Mouse (Mus musculus) left cerebral cortex, adult 6 months (tissue): ENCODE results near the gene Vamp3. TPM values are rescaled to one million over a fixed set of nuclear protein-coding genes. Genes with fewer than 3 reads are reported as not detected.

Source experiments
- long read RNA-seq, 2 experiments: library from polyadenylated mRNA; unstranded; transcript quantifications; one replicate each; pipeline ENCODE4 v2.0.0; 2019 to 2020
- polyA plus RNA-seq: library from polyadenylated mRNA; unstranded; fragments of <200 nt; fragmentation: Nextera tagmentation; gene quantifications from 2 replicates; pipeline ENCODE4 v1.2.3, GENCODE M21; 2021

The Vamp3 gene
- 30.3 and 31.6 TPM in 2 replicates for polyA plus RNA-seq
- long read RNA-seq, experiment 1, transcript Vamp3-201 (5 exons, 2,120 nt) = major isoform, 280 of 293 reads
- long read RNA-seq, experiment 1, partial matches to known transcripts = 5 of 293 reads
- long read RNA-seq, experiment 1, other reads (novel, unspliced or antisense) = 8 of 293 reads
- long read RNA-seq, experiment 2, transcript Vamp3-201 (5 exons, 2,120 nt) = major isoform, 42 of 51 reads
- long read RNA-seq, experiment 2, partial matches to known transcripts = 1 of 51 reads
- long read RNA-seq, experiment 2, other reads (novel, unspliced or antisense) = 6 of 51 reads

DNA sequence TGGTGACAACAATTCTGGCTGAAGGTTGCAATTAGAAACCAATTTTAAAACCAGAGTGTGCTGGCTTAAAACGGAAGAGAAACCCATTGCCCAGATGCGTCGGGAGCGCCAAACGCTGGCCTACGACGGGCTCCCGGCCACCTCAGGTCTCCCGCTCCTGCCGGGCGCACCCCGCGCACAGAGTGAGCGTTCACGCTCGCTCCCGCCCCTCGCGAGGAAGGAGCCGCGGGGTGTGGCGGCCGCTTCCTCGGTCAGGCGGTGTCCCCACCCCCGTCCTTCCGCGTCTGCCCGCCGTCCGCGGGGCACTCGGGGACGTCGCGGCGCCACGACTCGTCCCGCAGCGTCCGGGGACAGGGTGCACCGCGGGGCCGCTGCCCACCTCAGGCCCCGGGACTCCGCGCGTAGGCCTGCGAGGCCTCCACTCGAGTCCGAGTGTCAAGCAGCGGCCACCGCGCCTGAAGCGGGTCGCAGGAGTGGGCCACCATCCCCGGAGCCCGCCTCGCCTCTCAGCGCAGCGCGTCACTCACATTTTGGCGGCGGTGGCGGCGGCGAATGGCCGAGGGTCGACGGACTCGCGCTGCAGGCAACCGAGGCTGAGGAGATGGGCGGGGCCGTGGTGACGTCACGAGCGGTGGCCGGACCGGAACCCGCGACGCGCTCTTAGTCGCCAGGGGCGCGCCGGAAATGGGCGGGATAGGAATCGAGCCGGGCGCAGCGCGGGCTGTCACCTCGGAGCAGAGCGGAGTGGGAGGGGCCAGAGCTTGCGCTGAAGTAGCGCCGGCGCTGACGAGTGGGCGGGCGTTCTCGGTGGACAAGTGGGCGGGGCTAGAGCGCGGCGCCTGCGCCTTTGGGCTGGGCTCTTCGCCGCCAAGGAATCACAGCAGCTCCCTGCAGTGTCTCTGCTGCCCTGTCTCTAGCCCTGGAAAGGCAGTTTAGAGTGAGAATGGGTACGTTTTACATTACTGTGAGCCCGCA, at the start of gene Vamp3:
Gene Vamp3 (minus strand): TSS at position 617 of the 975 bp plus-strand sequence.

DNA sequence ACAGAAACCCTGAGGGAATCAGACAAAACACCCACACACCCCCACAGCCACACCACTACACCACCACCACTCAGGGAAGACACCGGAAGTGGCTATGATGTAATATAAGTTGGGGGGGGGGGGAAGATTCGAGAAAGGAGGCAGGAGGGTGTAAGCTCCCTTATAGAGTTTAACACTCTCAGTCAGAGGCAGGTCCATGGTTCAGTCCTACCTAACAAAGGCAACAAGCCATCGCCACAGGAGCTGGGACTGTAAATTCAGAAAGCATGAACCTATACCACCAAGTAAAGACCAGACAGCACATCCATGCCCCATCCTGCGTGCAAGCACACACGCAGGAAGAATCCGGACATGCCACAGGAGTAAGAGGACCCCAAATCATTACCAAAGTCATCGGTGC, 31.5 kb upstream of the Vamp3 start, which contains the start of gene Gm13090:
Gene Gm13090 (plus strand): TSS at position 301 of the 400 bp plus-strand sequence.

DNA sequence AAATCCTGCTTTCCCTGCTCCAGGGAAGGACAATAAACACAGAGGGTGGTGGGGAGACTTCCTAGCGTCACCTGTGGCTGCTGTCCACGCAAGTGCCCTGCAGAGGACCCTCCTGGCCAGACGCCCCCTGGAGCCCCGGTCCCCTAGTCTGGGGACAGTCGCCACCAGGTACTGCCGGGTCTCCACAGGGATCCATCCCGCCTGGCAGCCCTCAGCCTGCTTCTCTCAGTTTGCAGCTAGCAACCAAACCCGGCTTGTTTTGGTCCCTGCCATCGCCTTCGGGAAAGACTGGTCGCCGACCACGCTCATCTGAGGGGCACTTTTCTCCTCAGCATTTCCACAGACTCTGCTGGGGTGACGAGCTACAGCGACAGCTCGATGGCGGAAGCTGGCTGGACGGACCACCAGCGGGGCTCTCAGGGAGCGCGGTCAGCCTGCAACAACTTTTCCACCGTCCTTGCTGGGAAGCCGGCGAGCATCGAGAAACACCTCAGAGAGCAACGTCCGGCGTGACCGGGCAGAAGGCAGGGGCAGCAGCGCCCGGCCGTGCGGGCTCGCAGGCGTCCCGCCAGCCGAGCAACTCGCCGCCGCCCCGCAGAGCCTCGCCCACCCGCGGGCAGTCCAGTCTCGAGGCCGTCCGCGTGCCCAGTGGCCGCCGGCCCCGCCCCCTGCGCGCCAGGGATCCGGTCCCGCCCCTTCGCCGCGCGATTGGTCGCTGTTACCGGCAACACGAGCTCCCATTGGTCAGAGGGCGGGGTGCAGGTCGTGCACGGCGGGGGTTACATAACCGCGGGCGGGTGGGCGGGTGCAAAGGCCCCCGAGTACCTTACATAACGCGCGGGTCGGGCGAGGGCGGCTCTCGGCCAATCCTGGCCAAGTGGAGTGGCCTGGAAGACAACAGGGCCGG, 13.5 kb downstream of the Vamp3 start, which contains the start of gene Per3:
Gene Per3 (minus strand): TSS at position 629 of the 907 bp plus-strand sequence.

Other genes starting within 250 kb of the Vamp3 start
- gene Errfi1, start 204.0 kb downstream of the Vamp3 start, polyA plus RNA-seq = 21.6 and 21.8 TPM in 2 replicates
- gene Park7, start 143.5 kb downstream of the Vamp3 start, polyA plus RNA-seq = 493 and 567 TPM in 2 replicates
- 0.34 and 0.48 TPM in 2 replicates for gene Tnfrsf9, start 143.4 kb downstream of the Vamp3 start, polyA plus RNA-seq
- not detected in 2 replicates for gene Uts2, start 60.9 kb downstream of the Vamp3 start, polyA plus RNA-seq
- gene Per3, start 13.3 kb downstream of the Vamp3 start, polyA plus RNA-seq = 15.7 and 16.7 TPM in 2 replicates
- not detected in 2 replicates for gene Gm13090, start 31.6 kb upstream of the Vamp3 start, polyA plus RNA-seq